Mouse (Mus musculus): ENCODE measurements around the gene Aym1.

Gene Aym1

DNA sequence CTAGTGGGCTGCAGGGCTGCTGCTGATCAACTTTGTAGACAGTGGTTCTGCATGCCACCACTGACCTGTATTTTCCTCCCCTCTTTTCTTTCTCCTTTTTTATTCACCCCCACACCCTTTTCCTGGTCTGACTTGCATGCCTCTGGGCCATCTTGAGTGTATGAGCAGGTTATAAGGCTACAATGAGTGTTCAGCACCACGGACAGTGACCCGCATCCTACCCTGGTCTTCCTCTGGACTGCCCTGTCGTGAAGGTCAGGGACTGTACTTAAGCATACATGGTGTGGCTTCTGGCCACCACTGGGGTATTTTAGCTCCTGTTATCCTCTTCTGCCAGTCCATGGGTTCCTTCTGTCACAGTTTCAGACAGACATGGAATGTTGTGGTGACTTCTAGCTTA is 50.3 kb downstream of the Aym1 start:
- DNase-seq (ENCODE audit: low spot score in 2 of 2): no peak

All from cerebellum, postnatal 4 days (tissue).